Mouse (Mus musculus): ENCODE results near the gene Actl7b. TPM values are rescaled to one million over a fixed set of nuclear protein-coding genes. Genes with fewer than 3 reads are reported as not detected.
A peak's percentile ranks its signal among the peaks of the same experiment; 100 is the strongest.

Gene Actl7b
- total RNA-seq (2021): not detected
- long read RNA-seq, experiment 1: 0 reads
- long read RNA-seq, experiment 2: 0 reads

DNA sequence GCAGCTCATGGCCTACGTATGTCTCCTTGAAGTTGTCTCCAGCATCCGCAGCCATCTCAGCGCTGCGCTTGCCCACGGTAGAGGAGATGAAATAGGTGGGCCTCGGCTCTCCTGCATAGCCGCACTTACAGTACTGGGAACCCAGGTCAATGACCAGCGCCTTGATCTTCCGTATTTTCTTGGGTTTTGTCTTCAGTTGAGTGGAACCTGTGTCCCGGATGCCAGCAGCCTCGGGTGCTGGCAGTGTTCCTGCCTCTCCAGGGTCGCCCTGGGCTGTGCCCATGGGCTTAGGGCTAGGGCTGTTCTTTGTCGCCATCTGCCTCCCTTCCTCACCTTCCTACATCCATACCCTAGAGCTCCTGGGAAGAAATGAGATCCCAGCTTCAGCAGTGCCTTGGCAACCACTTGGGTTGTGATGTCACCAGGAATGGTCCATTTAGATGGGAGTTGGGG is at the start of gene Actl7b:
Gene Actl7b (minus strand): TSS at position 403 of the 453 bp plus-strand sequence.
- no peak for DNase-seq

DNA sequence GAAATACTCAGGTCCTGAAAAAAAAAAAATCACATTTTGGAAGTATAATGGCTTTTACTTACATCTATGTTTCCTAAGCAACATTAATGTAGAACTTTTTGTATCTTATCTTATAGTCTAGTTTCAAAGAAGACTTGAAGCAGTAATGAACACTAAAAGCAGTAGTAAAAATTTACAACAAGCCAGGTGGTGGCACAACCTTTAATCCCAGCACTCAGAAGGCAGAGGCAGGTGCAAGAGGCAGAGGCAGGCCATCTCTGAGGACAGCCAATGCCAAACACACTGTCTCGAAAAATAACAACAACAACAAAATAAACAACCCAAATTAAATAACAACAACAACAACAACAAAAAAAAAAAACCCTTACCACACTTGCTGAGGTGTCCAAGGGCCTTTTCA is 29.8 kb upstream of the Actl7b start:
- no peak for DNase-seq

GRCm38 (mm10) chr4:56768913-56769312 is 27.7 kb upstream of the Actl7b start:
- peak; percentile 15 for DNase-seq

- no peak for DNase-seq
Observed at GRCm38 (mm10) chr4:56767861-56768284, 26.6 kb upstream of the Actl7b start.

DNA sequence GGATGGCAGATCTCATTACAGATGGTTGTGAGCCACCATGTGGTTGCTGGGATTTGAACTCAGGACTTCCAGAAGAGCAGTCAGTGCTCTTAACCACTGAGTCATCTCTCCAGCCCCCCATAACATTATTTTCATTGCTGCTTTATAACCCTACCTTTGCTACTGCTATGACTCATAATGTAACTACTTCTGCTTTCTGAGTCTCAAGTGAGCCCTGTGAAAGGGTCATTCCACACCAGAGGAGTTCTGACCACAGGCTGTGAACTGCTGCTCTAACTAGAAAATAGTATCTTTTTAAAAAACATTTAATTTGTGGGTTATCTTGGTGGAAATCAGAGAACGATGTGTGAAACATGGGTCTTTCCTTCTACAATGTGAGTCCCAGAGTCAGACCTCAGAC is 16.4 kb upstream of the Actl7b start:
- no peak for DNase-seq

- no peak for DNase-seq
Observed at GRCm38 (mm10) chr4:56756966-56757600, 15.8 kb upstream of the Actl7b start.

DNA sequence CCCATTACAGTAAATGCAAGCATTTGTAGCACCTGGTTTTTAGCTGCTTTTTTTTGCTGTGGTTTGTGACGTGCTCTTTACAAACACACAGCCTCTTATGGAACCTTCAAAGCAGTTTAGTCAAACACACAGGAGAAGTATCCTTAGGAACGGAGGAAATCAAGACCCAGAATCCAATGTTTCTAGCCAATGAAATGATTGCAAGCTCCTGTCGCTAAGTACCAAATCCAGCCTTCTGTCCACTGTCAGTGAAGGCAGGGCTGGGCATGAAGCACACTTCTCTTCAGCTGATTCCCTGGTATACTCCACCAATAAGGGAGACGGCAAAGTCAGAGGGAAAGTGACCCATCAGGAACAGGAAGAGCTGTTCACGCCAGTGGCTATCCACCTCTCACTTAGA is 14.8 kb upstream of the Actl7b start:
- no peak for DNase-seq

- DNase-seq: no peak
Observed at GRCm38 (mm10) chr4:56747456-56747855, 6.2 kb upstream of the Actl7b start.

DNA sequence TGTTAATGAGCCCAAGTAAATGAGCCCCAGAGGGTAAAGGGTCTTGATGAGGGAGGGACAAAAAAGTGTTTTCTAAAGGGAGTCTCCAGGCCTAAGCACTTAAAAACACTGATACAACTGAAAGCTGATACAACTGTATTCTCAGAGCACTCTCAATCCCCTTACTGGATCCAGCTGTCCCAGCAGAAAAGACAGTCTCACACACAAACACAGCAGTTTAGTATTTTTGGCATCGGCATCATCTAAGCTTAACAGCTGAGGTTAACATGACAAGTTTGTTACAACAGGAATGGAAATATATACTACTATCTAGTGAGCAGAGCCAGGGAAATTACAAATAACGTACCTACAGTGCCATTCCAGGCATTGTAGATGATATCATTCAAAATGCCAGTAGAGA is 5.1 kb upstream of the Actl7b start:
- no peak for DNase-seq

- DNase-seq: no peak
Observed at GRCm38 (mm10) chr4:56743363-56744195, 2.3 kb upstream of the Actl7b start, which contains the start of gene Actl7a. TSS of gene Actl7a (plus strand) at chr4:56743413.

GRCm38 (mm10) chr4:56742698-56743097 is 1.5 kb upstream of the Actl7b start:
- DNase-seq: no peak

GRCm38 (mm10) chr4:56740611-56741010 is 632 bp downstream of the Actl7b start:
- no peak for DNase-seq

GRCm38 (mm10) chr4:56740020-56740485 is 1.2 kb downstream of the Actl7b start, which contains the start of gene Gm26657:
TSS of gene Gm26657 (plus strand) at chr4:56740070.
- no peak for DNase-seq

DNA sequence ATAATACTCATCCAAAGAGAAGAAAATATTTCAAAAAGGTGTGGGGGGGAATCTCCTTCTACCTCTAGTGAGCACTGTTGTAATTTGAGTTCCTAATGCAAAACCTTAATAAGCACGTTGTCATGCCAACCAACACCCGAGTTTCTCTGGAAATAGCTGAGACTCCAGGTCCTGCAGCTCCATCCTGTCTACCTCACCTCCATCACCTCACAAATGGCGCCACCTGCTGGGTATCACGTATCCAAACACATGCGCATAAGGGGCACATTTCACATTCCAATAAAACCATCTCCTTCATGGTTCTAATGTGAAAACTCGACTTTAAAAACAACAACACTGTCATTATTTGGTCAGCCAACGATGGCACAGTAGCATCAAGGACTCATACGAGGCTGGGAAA is 15.4 kb downstream of the Actl7b start:
- no peak for DNase-seq

GRCm38 (mm10) chr4:56723237-56723636 is 18.0 kb downstream of the Actl7b start:
- no peak for DNase-seq

GRCm38 (mm10) chr4:56722346-56722745 is 18.9 kb downstream of the Actl7b start:
- DNase-seq: no peak

DNA sequence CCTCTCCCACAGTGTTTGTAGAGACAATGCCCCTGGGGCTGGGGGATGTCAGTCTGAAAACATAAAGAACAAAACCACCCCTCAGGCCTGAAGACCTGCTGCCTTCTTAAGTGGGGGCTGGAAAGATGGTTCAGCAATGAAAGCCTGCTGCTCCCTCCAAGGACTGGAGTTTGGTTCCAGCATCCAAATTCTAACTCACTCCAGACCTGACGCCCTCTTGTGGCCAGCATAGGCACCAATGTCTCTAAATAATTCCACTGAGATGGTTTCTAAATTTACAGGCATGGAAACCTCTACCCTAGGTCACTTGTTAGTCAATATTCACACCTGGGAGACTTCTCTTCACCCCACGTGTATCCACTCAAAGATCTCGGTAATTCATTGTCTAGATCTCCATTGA is 19.8 kb downstream of the Actl7b start:
- DNase-seq: peak; percentile 52

DNA sequence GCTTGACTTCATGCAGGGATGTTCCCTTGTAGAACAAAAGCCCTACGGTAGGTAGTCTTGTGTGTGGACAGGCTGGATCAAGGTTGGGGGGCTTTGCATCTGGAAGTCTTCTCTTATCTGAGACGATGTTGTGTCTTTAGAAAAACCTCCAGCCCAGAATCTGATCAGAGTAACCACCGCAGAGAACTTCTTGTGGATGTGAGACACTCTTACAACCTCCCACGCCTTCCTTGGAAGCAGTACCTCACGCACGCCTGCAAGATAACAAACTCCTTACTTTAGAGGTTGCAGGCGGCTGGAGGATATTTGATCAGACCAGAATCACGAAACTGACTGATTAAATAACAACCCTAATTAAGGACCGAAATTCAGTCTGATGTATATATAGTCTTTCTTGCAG is 20.8 kb downstream of the Actl7b start:
- DNase-seq: no peak

GRCm38 (mm10) chr4:56719456-56719855 is 21.8 kb downstream of the Actl7b start:
- peak; percentile 17 for DNase-seq

- no peak for DNase-seq
Observed at GRCm38 (mm10) chr4:56718573-56719442, 22.4 kb downstream of the Actl7b start.

- no peak for DNase-seq
Observed at GRCm38 (mm10) chr4:56717932-56718331, 23.3 kb downstream of the Actl7b start.

GRCm38 (mm10) chr4:56716801-56717200 is 24.4 kb downstream of the Actl7b start:
- DNase-seq: peak; percentile 47

All from adrenal gland, postnatal 10 days (tissue).